Mouse (Mus musculus) liver, embryonic 12.5 days (tissue): ENCODE measurements around the gene Vps51. TPM values are rescaled to one million over a fixed set of nuclear protein-coding genes. Genes with fewer than 3 reads are reported as not detected.
A peak's percentile ranks its signal among the peaks of the same experiment; 100 is the strongest.

Experiments used
- ATAC-seq: fragments of 200-750 bp; cut with Nextera tagmentation; 2 replicates; pipeline ENCODE4 v1.8.0; 2017; ENCODE audit warnings: moderate number of reproducible peaks, mild to moderate bottlenecking, moderate library complexity
- H3K27ac ChIP-seq: fragments of 300-500 bp; sonication (generic); 2 replicates; pipeline ENCODE4 v1.5.1; 2016; ENCODE audit warnings: mild to moderate bottlenecking
- H3K27me3 ChIP-seq: fragments of 300-500 bp; sonication (generic); replicated peaks from 2 replicates; pipeline ENCODE4 v1.6.1; 2016; ENCODE audit warnings: mild to moderate bottlenecking, moderate library complexity
- H3K36me3 ChIP-seq: fragments of 300-500 bp; sonication (generic); 2 replicates; pipeline ENCODE4 v1.6.1; 2016; ENCODE audit warnings: mild to moderate bottlenecking, moderate library complexity
- H3K4me1 ChIP-seq: fragments of 300-500 bp; sonication (generic); 2 replicates; pipeline ENCODE4 v1.6.1; 2016
- H3K4me2 ChIP-seq: fragments of 300-500 bp; sonication (generic); 2 replicates; pipeline ENCODE4 v1.6.1; 2016; ENCODE audit warnings: mild to moderate bottlenecking, moderate library complexity
- H3K4me3 ChIP-seq: fragments of 300-500 bp; sonication (generic); 2 replicates; pipeline ENCODE4 v1.5.1; 2016; ENCODE audit warnings: mild to moderate bottlenecking, moderate library complexity
- H3K9ac ChIP-seq: fragments of 300-500 bp; sonication (generic); 2 replicates; pipeline ENCODE4 v1.6.1; 2016; ENCODE audit warnings: mild to moderate bottlenecking, moderate library complexity
- H3K9me3 ChIP-seq: fragments of 300-500 bp; sonication (generic); replicated peaks from 2 replicates; pipeline ENCODE4 v1.6.1; 2016; ENCODE audit warnings: mild to moderate bottlenecking, moderate library complexity
- WGBS: fragments of 180-500 bp; shearing (Covaris S2); methylation state at CpG from one replicate; pipeline ENCODE4 v1.1.7; 2016; ENCODE audit not compliant: insufficient replicate concordance; 5-methylcytosine and 5-hydroxymethylcytosine counted together
- polyA plus RNA-seq: library from polyadenylated mRNA; unstranded; fragments of >200 nt; fragmentation: Nextera tagmentation; extraction: Ambion mirVana; gene quantifications from 2 replicates; pipeline ENCODE4 v1.2.1, GENCODE M21; 2016

The Vps51 gene
- polyA plus RNA-seq: 35.8 and 39.9 TPM in 2 replicates

DNA sequence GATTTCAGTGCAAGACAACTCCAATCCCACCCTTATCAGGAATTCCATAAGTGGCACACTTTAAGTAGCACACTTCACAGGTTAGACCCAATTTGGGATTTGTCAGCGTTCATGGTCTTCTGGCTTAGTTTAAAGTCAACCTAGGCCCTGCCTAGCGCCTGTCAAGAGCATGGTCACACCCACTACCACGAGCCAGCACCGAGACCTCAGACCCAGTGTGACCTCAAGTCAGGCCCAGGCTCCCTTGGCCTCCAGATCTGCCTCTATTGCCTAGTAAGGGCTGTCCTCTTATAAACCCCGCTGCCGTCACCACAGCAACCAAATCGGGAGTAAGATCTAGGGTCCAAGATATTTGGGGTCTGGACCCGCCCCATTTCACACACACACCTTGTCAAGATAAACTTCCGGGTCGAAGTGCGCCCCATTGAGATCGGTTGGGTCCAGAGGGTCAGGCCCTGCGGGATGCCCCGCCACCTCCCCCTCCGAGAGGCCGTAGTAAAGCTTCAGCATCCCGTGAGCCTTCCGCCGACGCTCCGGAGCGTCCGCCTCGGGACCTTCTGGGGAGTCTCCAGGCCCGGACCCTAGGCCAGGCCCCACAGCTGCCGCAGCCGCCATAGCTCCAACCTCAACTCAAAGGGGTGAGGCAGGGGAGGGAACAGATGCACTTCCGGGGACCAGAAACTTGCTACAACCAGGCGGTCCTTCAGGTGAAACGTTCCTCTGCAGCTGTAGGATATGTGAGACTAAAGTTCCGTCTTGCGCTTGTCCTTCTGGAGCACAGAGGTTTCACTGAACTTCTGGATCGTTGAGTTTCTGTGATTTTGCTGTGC, at the start of gene Vps51:
TSS of gene Vps51 (minus strand) at position 668 of the 830 bp plus-strand sequence.
- 1% methylated on average over 33 of the region's 33 CpGs for WGBS
- Histone ChIP-seq H3K4me1 (peaks cover 28% of the 10 kb centered on the region), H3K27me3 (no peaks in the 10 kb centered on the region), H3K36me3 (peaks cover 50% of the 10 kb centered on the region), H3K9ac (peak within 1 kb of the TSS; percentile 72), H3K4me3 (peak within 1 kb of the TSS; percentile 80), H3K27ac (peak within 1 kb of the TSS; percentile 80), H3K9me3 (no peaks in the 10 kb centered on the region), H3K4me2 (peak within 1 kb of the TSS; percentile 83)
- ATAC-seq: peak; percentile 86

GRCm38 (mm10) chr19:6126289-6126688, 49.3 kb upstream of the Vps51 start:
- H3K4me3 ChIP-seq: peak overlapping the region; percentile 68
- ATAC-seq: no peak
- WGBS: 16% methylated on average over 4 of the region's 4 CpGs
- H3K4me1 ChIP-seq: peaks cover 53% of the 10 kb centered on the region
- H3K9ac ChIP-seq: peak overlapping the region; percentile 81
- no peaks in the 10 kb centered on the region for H3K9me3 ChIP-seq
- H3K4me2 ChIP-seq: peak overlapping the region; percentile 80
- H3K27me3 ChIP-seq: no peaks in the 10 kb centered on the region
- H3K36me3 ChIP-seq: peaks cover 26% of the 10 kb centered on the region
- peak overlapping the region; percentile 99 for H3K27ac ChIP-seq

DNA sequence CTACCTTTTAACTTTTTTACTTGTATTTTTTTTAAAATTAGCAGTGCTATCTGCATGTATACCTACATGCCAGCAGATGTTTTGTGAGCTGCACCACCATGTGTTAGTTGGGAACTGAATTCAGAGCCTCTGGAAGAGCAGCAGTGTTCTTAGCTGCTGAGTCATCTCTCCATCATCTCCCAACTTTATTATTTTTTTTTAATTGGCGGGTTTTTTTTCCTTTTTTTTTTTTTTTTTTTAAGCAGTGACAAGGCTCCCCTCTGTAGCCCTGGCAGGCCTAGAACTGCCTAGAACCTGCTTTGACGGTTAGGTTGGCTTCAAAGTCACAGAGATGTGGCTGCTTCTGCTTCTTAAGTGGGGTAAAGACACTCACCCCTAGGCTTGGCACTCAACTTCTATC, 47.9 kb upstream of the Vps51 start:
- ATAC-seq: no peak
- H3K36me3 ChIP-seq: peaks cover 40% of the 10 kb centered on the region
- H3K4me1 ChIP-seq: peaks cover 39% of the 10 kb centered on the region
- WGBS: 62% methylated on average over 2 of the region's 2 CpGs
- H3K9ac ChIP-seq: no peak overlapping the region
- H3K27ac ChIP-seq: 0 out of 2 replicates have a peak overlapping the region, but pooled peaks have one; percentile 10
- no peak overlapping the region for H3K4me3 ChIP-seq
- H3K27me3 ChIP-seq: no peaks in the 10 kb centered on the region
- no peak overlapping the region for H3K4me2 ChIP-seq
- no peaks in the 10 kb centered on the region for H3K9me3 ChIP-seq

DNA sequence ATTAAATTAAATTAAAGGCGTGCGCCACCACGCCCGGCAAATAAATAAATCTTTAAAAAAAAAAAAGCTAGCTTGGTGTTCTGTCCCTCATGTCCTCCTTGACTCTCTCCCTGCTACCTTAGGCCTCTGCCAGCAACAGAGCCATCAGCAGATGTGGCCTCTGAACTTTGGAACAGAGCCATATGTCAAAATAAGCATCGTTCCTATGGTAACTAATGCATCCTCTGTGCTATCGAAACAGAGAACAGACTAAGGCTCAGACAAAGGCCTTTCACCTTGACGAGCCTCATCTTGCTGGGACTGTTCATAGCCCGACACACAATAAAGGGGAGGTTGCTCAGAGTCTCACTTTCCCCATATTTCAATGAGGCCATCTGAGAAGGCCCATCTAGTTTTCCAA, 46.3 kb upstream of the Vps51 start:
- Histone ChIP-seq H3K27me3 (no peaks in the 10 kb centered on the region), H3K9me3 (no peaks in the 10 kb centered on the region), H3K27ac (no peak overlapping the region), H3K9ac (no peak overlapping the region), H3K4me3 (no peak overlapping the region), H3K4me1 (peaks cover 33% of the 10 kb centered on the region), H3K4me2 (no peak overlapping the region), H3K36me3 (peaks cover 46% of the 10 kb centered on the region)
- 80% methylated on average over 8 of the region's 8 CpGs for WGBS
- no peak for ATAC-seq

DNA sequence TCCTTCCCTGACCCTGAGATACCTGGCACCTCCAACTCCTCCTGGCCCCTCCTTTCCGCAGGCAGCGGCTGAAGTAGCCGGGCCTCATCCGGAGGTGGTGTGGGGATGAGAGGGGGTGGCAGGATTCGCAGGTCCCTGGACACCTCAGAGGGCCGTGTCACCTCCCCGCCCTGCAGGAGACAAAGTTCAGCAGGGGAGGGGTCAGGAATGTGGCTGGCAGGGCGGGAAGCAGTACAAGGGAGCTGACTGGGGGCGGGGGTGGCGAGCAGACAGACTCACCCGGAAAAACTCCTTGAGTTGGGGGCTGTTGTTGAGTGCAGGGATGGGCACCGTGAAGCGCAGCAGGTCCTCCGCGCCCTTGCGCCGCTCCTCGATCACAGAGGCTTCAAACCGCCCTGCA, 44.7 kb upstream of the Vps51 start:
- WGBS: 53% methylated on average over 19 of the region's 19 CpGs
- peaks cover 48% of the 10 kb centered on the region for H3K36me3 ChIP-seq
- peaks cover 36% of the 10 kb centered on the region for H3K4me1 ChIP-seq
- H3K4me2 ChIP-seq: peak overlapping the region; percentile 23
- no peaks in the 10 kb centered on the region for H3K27me3 ChIP-seq
- H3K9me3 ChIP-seq: no peaks in the 10 kb centered on the region
- peak overlapping the region; percentile 2; the same call in 1 of the 2 replicates for H3K27ac ChIP-seq
- peak overlapping the region; percentile 22 for H3K4me3 ChIP-seq
- no peak overlapping the region for H3K9ac ChIP-seq
- no peak for ATAC-seq

DNA sequence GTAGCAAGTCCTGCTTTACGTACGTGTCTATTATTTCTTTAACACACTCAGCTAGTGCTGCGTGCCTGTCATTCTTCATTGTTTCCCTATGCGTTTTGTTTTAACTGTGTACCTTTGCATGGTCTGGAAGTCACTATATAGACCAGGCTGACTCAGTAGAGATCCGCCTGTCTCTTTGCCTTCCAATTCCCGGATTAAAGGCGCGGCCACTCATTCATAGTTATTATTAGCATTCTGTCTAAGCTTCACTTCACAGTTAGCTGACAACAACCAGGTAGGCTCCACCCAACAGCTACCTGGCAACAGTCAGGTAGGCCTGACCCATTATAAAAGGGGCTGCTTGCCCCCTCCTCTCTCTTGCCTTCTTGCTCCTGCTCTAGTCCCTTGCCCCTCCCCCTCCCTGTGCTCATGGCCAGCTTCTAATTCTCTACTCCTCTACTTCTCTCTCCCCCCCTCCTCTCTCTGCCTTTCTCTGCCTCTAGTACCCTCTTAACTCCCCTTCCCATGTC, 41.7 kb upstream of the Vps51 start:
- no peaks in the 10 kb centered on the region for H3K9me3 ChIP-seq
- peak overlapping the region; percentile 95 for H3K4me2 ChIP-seq
- no peaks in the 10 kb centered on the region for H3K27me3 ChIP-seq
- peak overlapping the region; percentile 97 for H3K27ac ChIP-seq
- 9% methylated on average over 8 of the region's 8 CpGs for WGBS
- H3K4me1 ChIP-seq: peaks cover 35% of the 10 kb centered on the region
- peak overlapping the region; percentile 88 for H3K9ac ChIP-seq
- peak overlapping the region; percentile 79 for H3K4me3 ChIP-seq
- ATAC-seq: peak; percentile 3; the same call in 1 of the 2 replicates
- peaks cover 68% of the 10 kb centered on the region for H3K36me3 ChIP-seq

DNA sequence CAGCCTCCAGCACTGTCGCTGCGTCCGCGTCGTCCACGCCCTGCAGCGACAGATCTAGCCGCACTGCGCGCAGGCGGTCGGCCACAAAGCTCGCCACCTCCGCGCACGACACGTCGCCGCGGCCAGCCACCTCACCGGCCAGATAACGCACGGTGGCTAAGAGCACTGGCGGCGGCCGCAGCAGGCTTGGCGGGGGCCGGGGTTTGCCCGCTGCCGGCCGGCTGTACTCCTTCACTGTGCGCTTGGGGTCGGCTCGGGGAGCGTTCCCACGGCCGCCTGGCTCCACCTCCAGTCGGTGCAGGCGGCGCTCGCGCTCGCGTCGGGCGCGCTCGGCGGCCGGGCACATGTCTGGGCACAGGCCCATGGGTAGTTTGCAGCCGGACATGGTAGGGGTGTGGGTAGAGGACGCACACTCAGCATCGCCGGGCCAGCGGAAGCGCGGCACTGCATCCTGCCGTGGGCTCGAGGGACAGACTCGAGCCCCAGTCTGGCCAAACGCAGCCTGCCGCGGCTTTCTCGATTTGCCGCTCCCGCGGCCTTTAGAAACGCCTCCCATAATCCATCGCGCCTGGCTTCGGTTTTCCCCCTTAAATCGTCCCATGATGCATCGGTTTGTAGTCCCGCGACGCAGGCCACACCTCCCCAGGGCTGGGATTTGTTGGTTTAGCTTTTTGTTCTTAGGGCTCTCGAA, 41.1 kb upstream of the Vps51 start, which contains the start of gene Sac3d1:
TSS of gene Sac3d1 (minus strand) at position 665 of the 691 bp plus-strand sequence.
- Histone ChIP-seq H3K4me3 (peak within 1 kb of the TSS; percentile 79), H3K9ac (peak within 1 kb of the TSS; percentile 88), H3K27ac (peak within 1 kb of the TSS; percentile 97), H3K9me3 (no peaks in the 10 kb centered on the region), H3K27me3 (no peaks in the 10 kb centered on the region), H3K36me3 (peaks cover 63% of the 10 kb centered on the region), H3K4me2 (peak within 1 kb of the TSS; percentile 95), H3K4me1 (peaks cover 31% of the 10 kb centered on the region)
- under 1% methylated on average over 76 of the region's 77 CpGs for WGBS
- peak; percentile 82 for ATAC-seq

- peaks cover 64% of the 10 kb centered on the region for H3K36me3 ChIP-seq
- peaks cover 31% of the 10 kb centered on the region for H3K4me1 ChIP-seq
- H3K9me3 ChIP-seq: no peaks in the 10 kb centered on the region
- H3K27ac ChIP-seq: peak overlapping the region; percentile 97
- WGBS: 2% methylated on average over 32 of the region's 32 CpGs
- peak overlapping the region; percentile 95 for H3K4me2 ChIP-seq
- peak overlapping the region; percentile 79 for H3K4me3 ChIP-seq
- peak overlapping the region; percentile 88 for H3K9ac ChIP-seq
- H3K27me3 ChIP-seq: no peaks in the 10 kb centered on the region
- no peak for ATAC-seq
These were observed 40.4 kb upstream of the Vps51 start for GRCm38 (mm10) chr19:6117346-6117985.

DNA sequence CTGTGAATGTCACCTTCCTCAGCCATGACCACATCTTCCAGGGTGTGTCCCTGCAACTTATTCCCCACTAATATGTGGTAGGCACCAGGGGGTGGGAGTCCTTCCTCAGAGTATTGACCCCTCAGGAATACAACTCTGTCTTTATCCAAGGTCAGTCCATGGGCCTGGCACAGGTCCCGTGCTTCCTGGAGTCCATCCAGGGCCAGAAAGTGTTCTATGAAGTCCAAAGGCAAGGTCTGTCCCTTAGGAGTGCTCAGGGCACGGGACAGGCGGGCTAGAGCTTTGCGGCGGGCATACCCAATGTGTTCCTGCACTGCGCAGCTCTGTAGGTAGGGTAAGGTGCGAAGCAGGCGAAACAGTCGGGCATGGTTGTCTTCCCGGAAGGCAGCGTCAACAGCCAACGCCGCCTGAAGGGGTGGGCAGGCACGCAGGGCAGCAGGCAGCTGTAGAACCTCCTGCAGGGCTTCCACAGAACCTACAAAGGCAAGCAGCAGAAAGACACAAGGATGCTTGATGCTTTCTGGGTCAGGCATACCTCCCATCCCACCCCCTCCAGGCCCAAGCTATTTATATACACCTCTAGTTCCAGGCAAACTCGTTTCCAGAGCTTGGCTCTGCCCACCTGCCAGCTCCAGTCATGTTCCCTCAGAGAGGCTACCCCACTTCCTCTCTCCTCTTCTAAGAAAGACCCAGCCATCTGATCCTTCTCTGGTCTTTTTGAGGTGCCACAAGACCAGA, 39.3 kb upstream of the Vps51 start:
- H3K27ac ChIP-seq: no peak overlapping the region
- H3K4me3 ChIP-seq: peak overlapping the region; percentile 79
- peak overlapping the region; percentile 95 for H3K4me2 ChIP-seq
- ATAC-seq: no peak
- no peaks in the 10 kb centered on the region for H3K27me3 ChIP-seq
- H3K9me3 ChIP-seq: no peaks in the 10 kb centered on the region
- H3K9ac ChIP-seq: peak overlapping the region; percentile 88
- peaks cover 26% of the 10 kb centered on the region for H3K4me1 ChIP-seq
- peaks cover 56% of the 10 kb centered on the region for H3K36me3 ChIP-seq
- 86% methylated on average over 15 of the region's 15 CpGs for WGBS

GRCm38 (mm10) chr19:6113116-6113515, 36.1 kb upstream of the Vps51 start:
- Histone ChIP-seq H3K36me3 (peaks cover 36% of the 10 kb centered on the region), H3K9me3 (no peaks in the 10 kb centered on the region), H3K4me2 (no peak overlapping the region), H3K4me1 (peaks cover 18% of the 10 kb centered on the region), H3K9ac (no peak overlapping the region), H3K27me3 (no peaks in the 10 kb centered on the region), H3K4me3 (no peak overlapping the region), H3K27ac (no peak overlapping the region)
- WGBS: 71% methylated on average over 6 of the region's 6 CpGs
- ATAC-seq: no peak

- ATAC-seq: no peak
- Histone ChIP-seq H3K4me3 (no peak within 1 kb of the TSS), H3K4me2 (no peak within 1 kb of the TSS; the same call in 1 of the 2 replicates), H3K27ac (0 out of 2 replicates have a peak within 1 kb of the TSS, but pooled peaks have one; percentile 8), H3K4me1 (peaks cover 43% of the 10 kb centered on the region), H3K9me3 (no peaks in the 10 kb centered on the region), H3K27me3 (no peaks in the 10 kb centered on the region), H3K9ac (no peak within 1 kb of the TSS), H3K36me3 (no peaks in the 10 kb centered on the region)
- WGBS: 87% methylated on average over 7 of the region's 7 CpGs
These were observed 28.6 kb upstream of the Vps51 start, which contains the start of gene Naaladl1 for GRCm38 (mm10) chr19:6105586-6105985. Gene Naaladl1 (plus strand): TSS chr19:6105782.
